Comparison of ENCODE assay signal across 22 mouse cellular contexts in the genomic region with DNA sequence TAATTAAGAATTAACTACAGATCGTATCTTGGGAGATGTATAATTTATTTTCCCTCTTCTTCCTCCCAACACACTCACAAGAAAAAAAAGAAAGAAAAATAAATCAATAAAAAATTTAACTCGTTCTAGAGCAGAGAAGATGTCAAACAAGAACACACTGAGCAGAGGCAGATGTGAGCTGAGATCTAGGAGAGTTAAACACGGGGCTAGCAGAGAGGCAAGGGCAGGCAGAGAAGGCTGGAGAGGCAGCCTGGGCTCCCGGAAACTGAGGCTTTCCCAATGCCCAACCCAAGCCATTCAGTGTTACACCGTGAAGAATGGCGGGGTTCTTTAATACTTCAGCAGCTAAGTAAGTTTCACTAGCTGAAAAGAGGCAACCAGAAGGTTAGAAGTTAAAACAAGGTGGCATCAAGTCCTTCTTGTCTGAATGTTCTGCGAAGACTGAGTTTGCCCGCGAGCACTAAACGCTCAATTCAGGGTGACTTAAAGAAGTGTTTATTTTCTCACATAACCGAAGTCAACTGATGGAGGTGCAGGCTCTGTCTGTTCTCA.
DNase-seq lines count a peak whose midpoint lies in the region; ATAC-seq lines count a peak whose summit lies in the region.
"Had no signal": no experiment of that assay in that cellular context is flagged by ENCODE, and none has a peak within 500 bp of the region (broad histone marks: within the 10 kb centered on the region; RNA-seq: fewer than 3 reads in every experiment).

No protein-coding gene starts in this region.

- no peaks in the 10 kb centered on the region; the same call in 1 of the 2 replicates for H3K27me3 ChIP-seq in kidney, embryonic 14.5 days (ENCODE audit: control insufficient read depth, insufficient read depth, low read length)
- no peaks in the 10 kb centered on the region for H3K27me3 ChIP-seq in neural tube, embryonic 12.5 days (replicated peaks)
- H3K27me3 ChIP-seq in neural tube, embryonic 15.5 days (replicated peaks) = no peaks in the 10 kb centered on the region
- H3K27me3 ChIP-seq: embryonic facial prominence, embryonic 15.5 days; forebrain, embryonic 15.5 days; heart, embryonic 15.5 days; hindbrain, embryonic 15.5 days; liver, embryonic 12.5 days had no signal

- H3K4me3 ChIP-seq in kidney, embryonic 14.5 days (ENCODE audit: low read length) = no peak overlapping the region
- no peak overlapping the region for H3K4me3 ChIP-seq in neural tube, embryonic 12.5 days
- no peak overlapping the region for H3K4me3 ChIP-seq in neural tube, embryonic 15.5 days (replicated peaks)
- H3K4me3 ChIP-seq: embryonic facial prominence, embryonic 15.5 days; forebrain, embryonic 15.5 days; heart, embryonic 15.5 days; hindbrain, embryonic 15.5 days; liver, embryonic 12.5 days; midbrain, embryonic 10.5 days had no signal

- no peaks in the 10 kb centered on the region for H3K9me3 ChIP-seq in kidney, embryonic 14.5 days (ENCODE audit: control insufficient read depth, low read length)
- no peaks in the 10 kb centered on the region for H3K9me3 ChIP-seq in neural tube, embryonic 12.5 days
- no peaks in the 10 kb centered on the region for H3K9me3 ChIP-seq in neural tube, embryonic 15.5 days (replicated peaks)
- H3K9me3 ChIP-seq: embryonic facial prominence, embryonic 15.5 days; forebrain, embryonic 15.5 days; heart, embryonic 15.5 days; hindbrain, embryonic 15.5 days; liver, embryonic 12.5 days; midbrain, embryonic 10.5 days had no signal

- H3K36me3 ChIP-seq in kidney, embryonic 14.5 days (ENCODE audit: control insufficient read depth, insufficient read depth, low read length) = no peaks in the 10 kb centered on the region
- no peaks in the 10 kb centered on the region for H3K36me3 ChIP-seq in neural tube, embryonic 12.5 days
- H3K36me3 ChIP-seq in neural tube, embryonic 15.5 days = no peaks in the 10 kb centered on the region
- H3K36me3 ChIP-seq: embryonic facial prominence, embryonic 15.5 days; forebrain, embryonic 15.5 days; heart, embryonic 15.5 days; hindbrain, embryonic 15.5 days; liver, embryonic 12.5 days; midbrain, embryonic 10.5 days had no signal

- no peak overlapping the region for H3K27ac ChIP-seq in kidney, embryonic 14.5 days (ENCODE audit: low read depth, low read length)
- no peak overlapping the region for H3K27ac ChIP-seq in neural tube, embryonic 12.5 days
- H3K27ac ChIP-seq in neural tube, embryonic 15.5 days (replicated peaks) = no peak overlapping the region
- H3K27ac ChIP-seq: embryonic facial prominence, embryonic 15.5 days; heart, embryonic 15.5 days; hindbrain, embryonic 15.5 days; liver, embryonic 12.5 days; midbrain, embryonic 10.5 days had no signal

- peaks cover 13% of the 10 kb centered on the region for H3K4me1 ChIP-seq in kidney, embryonic 14.5 days (ENCODE audit: control insufficient read depth, insufficient read depth, low read length)
- peaks cover 28% of the 10 kb centered on the region for H3K4me1 ChIP-seq in neural tube, embryonic 12.5 days
- peaks cover 44% of the 10 kb centered on the region for H3K4me1 ChIP-seq in neural tube, embryonic 15.5 days
- H3K4me1 ChIP-seq: embryonic facial prominence, embryonic 15.5 days; heart, embryonic 15.5 days; liver, embryonic 12.5 days; midbrain, embryonic 10.5 days had no signal

- no peak overlapping the region for H3K4me2 ChIP-seq in kidney, embryonic 14.5 days (replicated peaks; ENCODE audit: low read depth, low read length)
- H3K4me2 ChIP-seq in neural tube, embryonic 12.5 days (replicated peaks) = 0 out of 2 replicates have a peak overlapping the region, but pooled peaks have one; percentile 0
- no peak overlapping the region for H3K4me2 ChIP-seq in neural tube, embryonic 15.5 days
- H3K4me2 ChIP-seq: embryonic facial prominence, embryonic 15.5 days; forebrain, embryonic 15.5 days; heart, embryonic 15.5 days; hindbrain, embryonic 15.5 days; liver, embryonic 12.5 days had no signal

- peak; percentile 19 to 22 for DNase-seq in cerebellum, postnatal 10 days
- no peak for DNase-seq in cerebellum, adult 18-20 months
- no peak for DNase-seq in kidney, adult 9 months
- no peak for DNase-seq in gastrocnemius, postnatal 10 days
- DNase-seq in heart, adult 9 months (ENCODE audit: low spot score in 2 of 2) = no peak
- DNase-seq: cerebellum, adult 9-10 months; gastrocnemius, postnatal 14 days; heart, postnatal 36 days; kidney, adult 18-20 months; lung, adult 18-20 months; lung, postnatal 10 days; right cerebral cortex, postnatal 4 days; thymus, postnatal 14 days had no signal

- H3K9ac ChIP-seq in kidney, embryonic 14.5 days (ENCODE audit: low read depth, low read length) = no peak overlapping the region
- no peak overlapping the region for H3K9ac ChIP-seq in neural tube, embryonic 12.5 days
- no peak overlapping the region for H3K9ac ChIP-seq in neural tube, embryonic 15.5 days (replicated peaks)
- H3K9ac ChIP-seq: embryonic facial prominence, embryonic 15.5 days; forebrain, embryonic 15.5 days; heart, embryonic 15.5 days; hindbrain, embryonic 15.5 days; liver, embryonic 12.5 days had no signal

- peak; percentile 55 for ATAC-seq in kidney, embryonic 14.5 days (ENCODE audit: low FRiP score, low TSS enrichment)
- ATAC-seq in neural tube, embryonic 12.5 days (ENCODE audit: low FRiP score, low read depth) = peak; percentile 31; the same call in 1 of the 2 replicates
- no peak for ATAC-seq in neural tube, embryonic 15.5 days (ENCODE audit: low FRiP score)
- ATAC-seq: forebrain, embryonic 15.5 days; liver, embryonic 12.5 days had no signal

- WGBS in kidney, embryonic 14.5 days = 27% methylated on average over 11 of the region's 11 CpGs
- WGBS in neural tube, embryonic 12.5 days = 45% methylated on average over 11 of the region's 11 CpGs
- WGBS in neural tube, embryonic 15.5 days = 50% methylated on average over 11 of the region's 11 CpGs

Comparison
In these comparisons a context has a peak if more than half of its experiments do, and no peak if none do; other contexts are left out.
1. DNase-seq: peak in cerebellum, postnatal 10 days (2 of 2); none in cerebellum, adult 18-20 months (0 of 2), kidney, adult 9 months (single experiment), gastrocnemius, postnatal 10 days (single experiment) and heart, adult 9 months (0 of 2).